Mouse (Mus musculus) heart, embryonic 15.5 days (tissue): ENCODE results near the gene Pnma3. TPM values are rescaled to one million over a fixed set of nuclear protein-coding genes. Genes with fewer than 3 reads are reported as not detected.
A peak's percentile ranks its signal among the peaks of the same experiment; 100 is the strongest.
"Not testable (repeated sequence)": the region's sequence is repeated elsewhere in the genome, so short reads cannot be mapped to it uniquely, and the experiment has no call there.

Source experiments
- ATAC-seq: fragments of 200-750 bp; cut with Nextera tagmentation; replicated peaks from 2 replicates; pipeline ENCODE4 v1.8.0; 2017; ENCODE audit warnings: low read depth, moderate TSS enrichment; ENCODE audit not compliant: insufficient number of reproducible peaks, insufficient read depth, low FRiP score
- H3K27ac ChIP-seq: fragments of 300-500 bp; sonication (generic); 2 replicates; pipeline ENCODE4 v1.5.1; 2015; ENCODE audit warnings: mild to moderate bottlenecking, inconsistent platforms
- H3K27me3 ChIP-seq: fragments of 300-500 bp; sonication (generic); 2 replicates; pipeline ENCODE4 v1.6.1; 2015; ENCODE audit warnings: inconsistent platforms
- H3K36me3 ChIP-seq: fragments of 300-500 bp; sonication (generic); 2 replicates; pipeline ENCODE4 v1.6.1; 2015; ENCODE audit warnings: mild to moderate bottlenecking, inconsistent platforms
- H3K4me1 ChIP-seq: fragments of 300-500 bp; sonication (generic); replicated peaks from 2 replicates; pipeline ENCODE4 v1.6.1; 2015; ENCODE audit warnings: inconsistent platforms
- H3K4me2 ChIP-seq: fragments of 300-500 bp; sonication (generic); 2 replicates; pipeline ENCODE4 v1.6.1; 2015; ENCODE audit warnings: inconsistent platforms, mild to moderate bottlenecking, moderate library complexity
- H3K4me3 ChIP-seq: fragments of 300-500 bp; sonication (generic); 2 replicates; pipeline ENCODE4 v1.5.1; 2015; ENCODE audit warnings: mild to moderate bottlenecking, inconsistent platforms
- H3K9ac ChIP-seq: fragments of 300-500 bp; sonication (generic); 2 replicates; pipeline ENCODE4 v1.6.1; 2015; ENCODE audit warnings: mild to moderate bottlenecking, inconsistent platforms
- H3K9me3 ChIP-seq: fragments of 300-500 bp; sonication (generic); replicated peaks from 2 replicates; pipeline ENCODE4 v1.6.1; 2016; ENCODE audit warnings: inconsistent platforms
- WGBS: fragments of 180-500 bp; shearing (Covaris S2); methylation state at CpG from one replicate; pipeline ENCODE4 v1.1.7; 2015; ENCODE audit warnings: mixed read lengths; 5-methylcytosine and 5-hydroxymethylcytosine counted together
- polyA plus RNA-seq: library from polyadenylated mRNA; unstranded; fragments of >200 nt; fragmentation: Nextera tagmentation; extraction: Ambion mirVana; gene quantifications from 2 replicates; pipeline ENCODE4 v1.2.1, GENCODE M21; 2015

Gene Pnma3
- 0.06 TPM in 1 of 2 replicates, not detected in the other for polyA plus RNA-seq

DNA sequence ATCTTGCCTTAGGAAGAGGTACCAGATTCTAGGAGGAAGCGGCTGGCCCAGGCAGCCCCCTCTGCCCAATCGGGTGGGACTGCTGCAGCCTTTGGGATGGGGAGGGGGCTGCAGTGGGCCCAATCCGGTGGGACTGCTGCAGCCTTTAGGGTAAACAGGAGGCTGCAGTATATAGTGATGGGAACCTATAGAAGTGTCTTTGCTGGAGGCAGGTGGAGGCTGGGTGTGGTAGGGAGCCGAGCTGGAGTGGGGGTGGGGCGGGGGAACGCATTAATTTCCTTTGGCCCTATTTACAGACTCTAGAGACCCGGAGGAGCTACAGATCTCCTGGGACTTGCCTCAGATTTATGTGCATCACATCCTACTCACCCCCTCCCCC lies at the start of gene Pnma3:
Gene Pnma3 (plus strand): TSS at position 373 of the 379 bp plus-strand sequence.
- Histone ChIP-seq H3K9ac (no peak within 1 kb of the TSS), H3K36me3 (no peaks in the 10 kb centered on the region), H3K4me1 (peaks cover 5% of the 10 kb centered on the region; the same call in 1 of the 2 replicates), H3K27me3 (peaks cover 18% of the 10 kb centered on the region), H3K4me2 (peak within 1 kb of the TSS; percentile 45), H3K4me3 (no peak within 1 kb of the TSS; the same call in 1 of the 2 replicates), H3K9me3 (no peaks in the 10 kb centered on the region), H3K27ac (no peak within 1 kb of the TSS)
- no peak for ATAC-seq
- 27% methylated on average over 7 of the region's 7 CpGs for WGBS

DNA sequence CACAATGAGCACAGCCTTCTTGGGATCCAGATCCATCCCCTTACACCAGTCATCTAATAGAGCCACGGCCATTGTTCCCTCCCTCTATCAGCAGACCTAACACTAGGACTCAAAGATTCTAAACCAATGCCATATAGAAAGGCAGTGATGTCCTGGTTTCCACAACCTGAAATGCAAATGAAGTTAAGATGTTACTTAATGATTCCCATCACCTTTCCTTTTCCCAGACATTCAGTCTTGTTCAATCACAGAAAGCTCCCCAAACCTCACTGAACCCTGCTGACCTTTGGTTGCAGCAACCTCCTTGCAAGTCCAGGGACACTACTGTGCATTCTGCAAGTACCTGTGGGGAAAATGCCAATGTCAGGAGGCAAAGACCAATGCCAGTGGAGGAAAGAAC lies 27.6 kb upstream of the Pnma3 start, which contains the start of gene Pnma5:
Gene Pnma5 (minus strand): TSS at position 101 of the 400 bp plus-strand sequence.
- H3K36me3 ChIP-seq = no peaks in the 10 kb centered on the region
- no peaks in the 10 kb centered on the region for H3K9me3 ChIP-seq
- no peak within 1 kb of the TSS for H3K4me3 ChIP-seq
- ATAC-seq = no peak
- H3K9ac ChIP-seq = no peak within 1 kb of the TSS
- H3K27ac ChIP-seq = no peak within 1 kb of the TSS
- no peak within 1 kb of the TSS for H3K4me2 ChIP-seq
- WGBS = 72% methylated on average over 1 of the region's 1 CpGs
- peaks cover 8% of the 10 kb centered on the region; the same call in 1 of the 2 replicates for H3K27me3 ChIP-seq
- no peaks in the 10 kb centered on the region for H3K4me1 ChIP-seq

DNA sequence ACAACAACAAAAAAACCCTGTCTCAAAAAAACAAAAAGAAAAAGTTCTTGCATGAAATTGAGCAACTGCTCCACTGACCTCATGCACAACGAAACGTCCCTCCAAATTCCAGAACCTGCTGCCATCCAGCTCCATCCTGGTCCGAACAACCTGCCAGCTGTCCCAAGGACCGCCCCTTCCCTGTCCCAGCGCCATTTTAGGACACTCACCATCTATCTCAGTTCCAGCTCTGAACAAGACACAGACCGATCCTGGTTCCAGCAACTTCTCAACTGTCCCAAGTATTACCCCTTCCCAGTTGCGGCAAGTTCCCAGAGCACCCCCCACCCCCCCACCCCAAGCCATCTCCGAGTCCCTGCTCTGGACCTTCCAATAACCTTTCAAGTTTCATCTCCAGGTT lies 25.8 kb upstream of the Pnma3 start:
- no peak for ATAC-seq
- Histone ChIP-seq H3K9ac (no peak overlapping the region), H3K4me3 (no peak overlapping the region), H3K4me1 (no peaks in the 10 kb centered on the region), H3K27ac (no peak overlapping the region), H3K27me3 (peaks cover 3% of the 10 kb centered on the region; the same call in 1 of the 2 replicates), H3K36me3 (no peaks in the 10 kb centered on the region), H3K9me3 (no peaks in the 10 kb centered on the region), H3K4me2 (no peak overlapping the region)
- 77% methylated on average over 8 of the region's 8 CpGs for WGBS

DNA sequence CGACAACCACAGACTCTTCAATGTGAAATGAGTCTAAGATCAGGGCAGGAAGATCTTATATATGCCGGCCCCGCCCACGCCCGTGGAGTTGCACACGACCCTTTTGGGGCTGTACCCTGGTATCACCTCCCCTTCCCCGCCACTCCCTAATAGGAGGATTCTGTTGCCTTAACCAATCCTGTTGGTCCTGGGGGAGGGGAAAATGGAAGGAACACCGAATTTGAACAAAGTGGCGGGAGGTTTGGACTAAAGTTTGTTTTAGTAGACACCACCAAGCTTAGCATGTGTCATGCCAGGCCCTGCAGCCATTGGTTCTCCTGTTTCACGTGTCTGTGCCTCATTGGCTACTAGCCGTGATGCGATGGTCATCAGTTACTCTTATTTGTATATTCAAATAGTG lies 24.9 kb upstream of the Pnma3 start:
- Histone ChIP-seq H3K36me3 (no peaks in the 10 kb centered on the region), H3K4me3 (no peak overlapping the region), H3K27ac (no peak overlapping the region), H3K9ac (no peak overlapping the region), H3K4me2 (no peak overlapping the region), H3K9me3 (no peaks in the 10 kb centered on the region), H3K27me3 (peaks cover 3% of the 10 kb centered on the region; the same call in 1 of the 2 replicates), H3K4me1 (no peaks in the 10 kb centered on the region)
- WGBS = 78% methylated on average over 12 of the region's 12 CpGs
- no peak for ATAC-seq

DNA sequence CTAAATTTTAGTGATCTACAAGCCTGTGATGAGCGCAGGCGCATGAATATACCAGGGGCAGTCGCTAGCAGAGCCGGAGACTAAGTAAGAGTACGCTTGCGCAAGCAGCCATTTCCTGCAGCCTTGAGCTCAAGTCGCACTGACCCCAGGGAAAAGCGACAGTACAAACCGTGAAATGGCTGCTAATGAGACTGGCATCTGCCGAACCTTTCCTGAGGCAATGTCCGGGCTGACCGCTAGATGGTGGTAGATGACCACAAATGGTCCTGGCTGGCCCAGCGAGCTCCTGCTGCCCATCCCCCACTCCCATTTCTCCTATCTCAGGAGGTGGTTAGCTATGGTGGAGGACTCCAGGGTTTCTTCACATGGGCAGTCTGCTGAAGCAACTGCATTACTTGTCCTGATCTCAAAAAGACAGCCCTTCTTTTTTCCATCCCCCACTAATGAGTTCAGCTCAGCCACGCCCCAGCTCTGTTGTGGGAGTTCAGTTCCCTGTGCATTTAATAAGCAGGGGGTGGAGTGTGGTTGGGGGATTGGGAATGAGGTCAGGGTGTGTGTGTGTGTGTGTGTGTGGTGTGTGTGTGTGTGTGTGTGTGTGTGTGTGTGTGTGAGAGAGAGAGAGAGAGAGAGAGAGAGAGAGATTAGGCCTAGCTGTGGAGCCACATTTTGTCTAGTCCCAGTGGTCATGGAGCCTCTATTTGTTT lies 10.6 kb upstream of the Pnma3 start:
- H3K9ac ChIP-seq = no peak overlapping the region
- WGBS = 15% methylated on average over 14 of the region's 14 CpGs
- peak overlapping the region; percentile 41 for H3K4me2 ChIP-seq
- H3K4me1 ChIP-seq = no peaks in the 10 kb centered on the region
- no peaks in the 10 kb centered on the region for H3K9me3 ChIP-seq
- H3K4me3 ChIP-seq = no peak overlapping the region; the same call in 1 of the 2 replicates
- no peaks in the 10 kb centered on the region for H3K36me3 ChIP-seq
- peak; percentile 91 for ATAC-seq
- no peak overlapping the region for H3K27ac ChIP-seq
- no peaks in the 10 kb centered on the region for H3K27me3 ChIP-seq

DNA sequence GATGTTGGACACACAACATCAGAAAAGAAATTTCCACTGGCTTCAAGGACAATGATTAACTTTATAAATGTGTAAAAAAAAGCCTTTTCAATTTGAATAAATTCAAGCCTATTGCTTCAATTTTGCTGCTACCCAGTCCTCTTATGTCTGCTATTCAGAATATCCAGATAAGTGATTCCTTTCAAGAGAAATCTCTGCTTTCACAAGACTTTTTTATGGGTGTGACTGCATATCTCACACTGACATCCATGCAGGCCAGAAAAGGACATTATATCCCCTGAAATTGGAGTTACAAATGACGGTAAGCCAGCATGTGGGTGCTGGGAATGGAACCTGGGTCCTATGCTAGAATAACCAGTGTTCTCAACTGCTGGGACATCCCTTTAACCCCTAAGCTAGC lies 3.1 kb upstream of the Pnma3 start:
- Histone ChIP-seq H3K4me3 (no peak overlapping the region), H3K4me1 (peaks cover 5% of the 10 kb centered on the region; the same call in 1 of the 2 replicates), H3K4me2 (no peak overlapping the region), H3K9me3 (no peaks in the 10 kb centered on the region), H3K9ac (no peak overlapping the region), H3K27ac (no peak overlapping the region), H3K36me3 (no peaks in the 10 kb centered on the region), H3K27me3 (peaks cover 18% of the 10 kb centered on the region)
- ATAC-seq = no peak
- 83% methylated on average over 1 of the region's 1 CpGs for WGBS

DNA sequence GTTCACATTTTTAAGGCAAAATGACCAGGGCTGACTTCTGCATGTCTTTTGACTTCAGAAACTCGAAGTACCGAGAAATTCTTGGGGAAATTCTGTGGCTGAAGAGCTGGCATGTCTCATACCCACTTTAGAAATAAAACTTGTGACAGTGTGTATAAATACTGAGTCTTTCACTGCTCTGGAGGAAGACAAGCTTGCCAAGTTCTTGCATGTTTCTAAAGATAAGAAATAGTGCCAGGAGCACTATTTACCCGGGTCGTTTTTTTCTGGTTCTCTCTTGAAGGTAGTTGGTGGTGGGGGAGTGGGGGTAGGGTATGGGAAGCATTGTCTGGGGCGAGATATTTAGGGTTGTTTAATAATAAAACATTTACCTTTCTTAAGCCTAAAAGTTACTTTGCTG lies 2.3 kb upstream of the Pnma3 start:
- H3K4me3 ChIP-seq = no peak overlapping the region
- no peak overlapping the region for H3K4me2 ChIP-seq
- no peak overlapping the region for H3K9ac ChIP-seq
- peaks cover 5% of the 10 kb centered on the region; the same call in 1 of the 2 replicates for H3K4me1 ChIP-seq
- peaks cover 18% of the 10 kb centered on the region for H3K27me3 ChIP-seq
- no peak overlapping the region for H3K27ac ChIP-seq
- no peaks in the 10 kb centered on the region for H3K36me3 ChIP-seq
- 27% methylated on average over 5 of the region's 5 CpGs for WGBS
- H3K9me3 ChIP-seq = no peaks in the 10 kb centered on the region
- no peak for ATAC-seq

DNA sequence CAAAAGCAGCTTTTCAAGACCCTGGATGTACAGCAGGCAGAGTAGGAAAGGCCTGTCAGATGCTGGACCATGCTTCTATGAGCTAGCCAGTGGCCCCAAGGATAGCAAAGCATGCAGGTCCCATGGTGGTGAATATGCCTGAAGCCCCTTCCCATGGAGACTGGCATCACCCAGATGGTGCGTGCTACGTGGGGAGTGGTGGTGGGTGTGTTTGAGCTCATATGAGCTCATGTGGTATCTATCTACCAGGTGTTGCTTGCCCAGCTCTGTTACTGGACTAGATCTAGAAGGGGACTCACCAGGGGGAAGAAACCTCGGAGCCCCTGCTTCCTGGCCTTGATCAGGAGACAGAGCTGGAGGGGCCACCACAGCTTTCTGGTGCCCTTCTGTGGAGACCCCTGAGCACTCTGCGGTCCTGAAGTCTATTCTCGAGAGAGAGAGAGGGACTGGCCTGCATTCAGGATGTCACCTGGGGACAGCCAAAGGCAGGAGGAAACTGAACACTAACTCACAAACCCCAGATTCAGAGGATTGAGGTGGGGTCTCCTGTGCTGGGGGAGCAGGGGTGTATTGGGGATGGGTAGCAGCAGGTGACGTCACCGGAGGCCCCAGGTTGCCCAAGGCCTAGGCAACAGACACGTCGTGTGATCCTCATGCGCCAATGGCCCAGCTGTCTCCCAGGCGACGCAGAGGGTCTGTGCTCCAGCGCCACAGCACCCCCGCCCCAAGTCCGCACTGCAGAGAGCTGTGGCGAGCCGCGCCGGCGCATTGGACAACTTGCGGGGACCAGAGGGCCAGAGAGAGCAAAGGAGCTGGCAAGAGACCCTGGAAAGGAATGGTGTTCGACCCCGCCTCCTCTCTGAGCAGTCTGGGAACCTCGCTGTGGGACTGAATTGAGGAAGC lies 824 bp upstream of the Pnma3 start:
- no peak overlapping the region for H3K9ac ChIP-seq

DNA sequence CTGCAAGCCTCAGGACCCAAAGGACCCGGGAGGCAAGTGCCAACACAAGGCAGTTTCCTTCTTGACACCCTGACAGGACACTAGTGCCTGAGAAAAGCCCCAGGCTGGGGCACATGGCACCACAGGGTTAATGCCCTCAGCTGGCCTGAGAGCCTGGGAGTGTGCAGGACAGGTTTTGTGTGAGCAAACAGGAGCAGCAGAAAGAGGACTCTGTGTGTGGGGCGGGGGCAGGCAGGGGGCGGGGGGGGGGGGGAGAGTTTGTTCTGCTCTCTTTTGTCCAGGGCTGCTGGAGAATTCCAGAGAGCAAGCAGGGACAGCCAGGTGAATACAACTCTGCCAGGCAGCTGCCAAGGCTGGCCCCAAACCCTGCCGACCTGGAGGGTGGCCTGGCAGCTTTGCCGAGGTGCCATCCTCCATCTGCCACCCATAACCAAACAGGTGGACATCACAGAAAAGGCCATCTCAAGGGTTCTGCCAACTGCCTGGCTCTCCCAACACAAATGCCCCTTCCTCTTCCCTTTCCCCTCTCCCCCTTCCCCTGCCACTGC lies 2.3 kb downstream of the Pnma3 start:
- H3K36me3 ChIP-seq, H3K9me3 ChIP-seq, H3K4me3 ChIP-seq, H3K27ac ChIP-seq, H3K9ac ChIP-seq, H3K4me1 ChIP-seq, ATAC-seq, H3K4me2 ChIP-seq: not testable (repeated sequence)
- H3K27me3 ChIP-seq = peaks cover 18% of the 10 kb centered on the region
- 20% methylated on average over 1 of the region's 5 CpGs for WGBS

More for the DNA sequence above, 824 bp upstream of the Pnma3 start:
- ATAC-seq = no peak
- H3K27me3 ChIP-seq = peaks cover 18% of the 10 kb centered on the region
- no peak overlapping the region for H3K27ac ChIP-seq
- WGBS = 34% methylated on average over 23 of the region's 24 CpGs
- peaks cover 5% of the 10 kb centered on the region; the same call in 1 of the 2 replicates for H3K4me1 ChIP-seq
- no peaks in the 10 kb centered on the region for H3K9me3 ChIP-seq
- no peaks in the 10 kb centered on the region for H3K36me3 ChIP-seq
- H3K4me2 ChIP-seq = peak overlapping the region; percentile 45
- H3K4me3 ChIP-seq = no peak overlapping the region; the same call in 1 of the 2 replicates

DNA sequence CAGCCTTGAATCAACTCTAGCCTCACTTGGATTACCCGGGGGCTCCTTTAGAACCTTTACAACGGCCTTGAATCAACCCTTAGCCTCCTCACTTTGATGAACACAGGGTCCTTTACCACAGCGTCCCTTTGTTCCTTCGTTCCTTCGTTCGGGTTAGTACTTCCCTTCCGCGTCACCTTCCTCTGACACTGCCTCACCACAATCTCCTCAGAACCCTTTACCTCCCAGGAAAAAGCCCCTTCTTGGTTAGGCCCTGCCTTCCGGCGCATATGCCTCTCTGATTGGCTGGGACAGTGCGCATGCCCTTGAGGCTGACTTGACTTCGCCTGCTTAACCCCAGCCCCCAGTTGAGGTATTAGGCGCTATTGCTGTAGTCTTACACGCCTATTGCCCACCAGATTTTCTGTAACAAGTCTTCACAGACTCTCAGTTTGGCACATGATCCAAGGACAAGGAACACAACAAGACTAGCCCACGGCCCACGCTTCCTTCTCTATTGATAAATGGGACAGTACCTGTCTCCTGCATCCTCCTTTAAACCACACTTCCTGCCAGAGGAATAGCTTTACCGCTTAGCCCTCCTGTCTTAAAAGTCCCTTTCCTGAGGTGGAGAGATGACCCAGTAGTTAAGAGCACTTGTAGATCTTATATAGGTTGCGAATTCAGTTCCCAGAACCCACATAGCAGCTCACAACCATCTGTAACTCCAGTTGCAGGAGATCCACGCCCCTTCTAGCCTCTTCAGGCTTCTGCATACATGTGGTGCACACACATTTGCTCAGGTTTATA lies 17.9 kb downstream of the Pnma3 start, which contains the start of gene Xlr4a:
Gene Xlr4a (minus strand): TSS at position 212 of the 789 bp plus-strand sequence.
- not testable (repeated sequence) for H3K27ac ChIP-seq, H3K4me2 ChIP-seq, H3K27me3 ChIP-seq, H3K9me3 ChIP-seq, H3K9ac ChIP-seq, H3K4me1 ChIP-seq, H3K4me3 ChIP-seq, ATAC-seq, H3K36me3 ChIP-seq
- 75% methylated on average over 19 of the region's 19 CpGs for WGBS
